Mouse (Mus musculus) hindlimb bud, embryonic 11.5 days (tissue): ENCODE data around the gene Suox.
A peak's percentile ranks its signal among the peaks of the same experiment; 100 is the strongest.
"Not testable (repeated sequence)": the region's sequence is repeated elsewhere in the genome, so short reads cannot be mapped to it uniquely, and the experiment has no call there.

Experiments used
- DNase-seq: peaks from one replicate; pipeline ENCODE4 v3.0.0-alpha.2; 2012; ENCODE audit warnings: low read depth, low spot score; ENCODE audit errors: extremely low spot score

The Suox gene

DNA sequence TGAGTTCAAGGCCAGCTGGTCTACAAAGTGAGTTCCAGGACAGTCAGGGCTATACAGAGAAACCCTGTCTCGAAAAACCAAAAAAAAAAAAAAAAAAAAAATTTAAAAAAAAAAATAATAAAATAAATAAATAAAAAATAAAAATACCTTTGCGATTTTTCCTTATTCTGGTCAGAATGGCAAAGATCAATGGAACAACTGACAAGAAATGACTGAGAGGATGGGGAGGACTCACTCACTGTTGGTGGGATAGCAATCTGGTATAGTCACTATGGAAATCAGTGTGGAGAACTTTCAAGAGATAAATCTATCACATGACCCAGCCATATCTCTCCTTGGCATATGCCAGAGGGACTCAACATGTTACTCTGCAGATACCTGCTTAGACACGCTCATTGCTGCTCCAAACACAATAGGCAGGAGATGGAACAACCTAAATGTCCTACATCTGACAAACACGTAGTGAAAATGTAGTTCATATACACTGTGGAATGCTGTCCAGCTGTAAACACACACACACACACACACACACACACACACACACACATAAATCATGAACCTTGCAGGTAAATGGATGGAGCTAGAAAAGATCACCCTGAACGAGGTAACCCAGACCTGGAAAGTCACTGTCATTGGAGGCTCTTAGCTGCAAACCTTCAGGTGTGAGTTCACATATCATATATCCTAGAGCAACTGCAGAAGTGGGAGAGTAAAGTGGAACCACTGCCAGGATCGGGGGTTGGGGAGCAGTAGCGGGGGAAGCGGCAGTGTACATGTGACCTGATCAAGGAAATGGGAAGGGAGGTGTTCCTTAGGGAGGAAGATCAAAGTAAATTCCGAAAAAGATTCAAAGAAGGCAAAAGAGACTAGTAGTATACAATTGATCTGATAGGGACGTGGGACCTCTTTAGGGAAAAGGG lies 46.2 kb downstream of the Suox start:
- no peak for DNase-seq

DNA sequence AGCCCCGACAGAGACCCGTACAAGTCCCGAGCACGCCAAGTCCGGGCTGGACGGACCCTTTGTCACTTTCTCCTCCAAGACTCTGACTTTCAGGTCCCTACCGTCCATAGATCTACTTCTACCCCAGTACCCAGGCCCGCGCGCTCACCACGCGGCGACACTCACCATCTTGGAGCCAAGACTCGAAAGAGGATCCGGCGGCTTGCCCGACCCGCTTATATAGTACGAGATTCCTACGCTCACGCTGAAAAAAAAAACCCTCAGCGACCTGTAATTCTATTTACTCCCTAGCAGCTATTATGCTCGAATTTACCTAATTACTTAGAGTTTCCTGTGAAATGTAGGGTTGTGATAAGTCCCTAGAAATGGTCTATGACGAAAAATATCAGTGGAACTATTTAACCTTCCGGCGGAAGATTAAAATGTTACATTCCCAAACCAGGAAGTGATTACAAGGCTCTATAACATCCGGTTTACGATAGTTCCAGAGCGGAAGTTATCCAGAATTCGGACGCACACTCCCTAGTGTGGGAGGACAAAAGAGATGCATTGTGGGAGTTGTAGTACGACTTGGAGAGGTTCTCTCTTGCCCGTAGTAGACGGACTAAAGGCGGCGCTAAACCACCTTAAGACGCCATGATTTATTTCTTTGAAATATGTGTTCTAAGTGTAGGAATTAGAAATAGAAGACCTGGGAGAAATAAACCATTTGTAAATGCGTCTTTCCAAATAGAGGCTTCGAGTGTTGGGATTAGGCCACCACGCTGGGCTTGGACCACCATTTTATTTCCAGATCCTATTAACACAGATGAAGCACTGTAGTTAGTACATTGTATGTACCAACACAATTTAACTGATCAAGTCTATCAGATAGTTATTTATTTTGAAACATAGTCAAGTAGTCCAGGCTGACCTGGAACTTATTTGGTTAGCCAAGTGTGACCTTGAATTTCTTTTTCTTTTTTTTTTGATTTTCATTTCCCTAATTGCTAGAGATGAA lies 47.3 kb downstream of the Suox start, which contains the start of gene Rps26:
Gene Rps26 (minus strand): TSS at position 437 of the 1,000 bp plus-strand sequence.
- peak; percentile 100 for DNase-seq

DNA sequence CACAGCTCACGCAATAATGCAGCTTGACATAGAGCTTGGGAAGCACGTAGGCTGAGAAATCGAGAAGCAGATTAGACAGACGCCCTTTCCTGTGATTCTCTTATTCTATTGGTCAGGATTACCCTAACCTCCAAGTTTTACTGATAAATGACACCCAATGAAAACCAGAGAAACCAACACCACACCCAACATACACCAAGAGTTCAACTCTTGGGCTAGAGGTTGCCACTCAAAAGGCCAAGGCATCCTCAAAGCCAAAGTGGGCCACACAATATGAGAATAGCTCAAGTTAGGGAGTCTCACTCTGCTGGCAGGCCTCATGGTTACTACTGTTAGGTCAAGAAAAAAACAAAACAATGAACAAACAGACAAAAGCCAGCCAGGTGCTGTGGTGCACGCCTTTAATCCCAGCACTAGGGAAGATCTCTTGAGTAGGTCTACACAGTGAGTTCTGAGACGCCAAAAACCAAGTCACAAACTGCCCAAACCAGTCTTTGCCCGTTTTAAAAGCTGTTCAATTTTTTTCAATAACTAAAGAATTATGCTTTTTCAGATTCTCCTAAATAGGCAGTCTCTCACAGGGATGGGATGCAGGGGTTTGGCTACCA lies 48.5 kb downstream of the Suox start:
- no peak for DNase-seq

DNA sequence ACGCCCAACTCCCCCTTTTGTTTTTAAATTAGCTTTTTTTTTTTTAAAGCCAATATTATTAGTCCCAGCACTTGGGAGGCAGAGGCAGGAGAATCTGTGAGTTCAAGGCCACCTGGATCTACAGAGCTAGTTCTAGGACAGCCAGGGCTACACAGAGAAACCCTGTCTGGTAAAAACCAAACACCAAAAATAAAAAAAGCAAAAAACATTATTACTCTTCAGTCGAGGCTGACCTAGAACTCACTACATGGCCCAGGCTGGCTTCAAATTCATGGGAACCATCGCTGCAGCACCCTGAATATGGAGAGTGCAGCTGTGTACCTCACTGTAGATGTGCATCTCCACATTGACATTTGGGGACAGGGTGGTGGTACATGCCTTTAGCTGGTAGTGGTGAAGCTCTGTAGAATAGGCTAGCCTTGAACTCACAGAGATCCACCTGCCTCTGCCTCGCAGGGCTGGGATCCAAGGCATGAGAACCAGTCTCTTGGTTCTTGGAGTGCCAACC lies 50.7 kb downstream of the Suox start:
- not testable (repeated sequence) for DNase-seq

DNA sequence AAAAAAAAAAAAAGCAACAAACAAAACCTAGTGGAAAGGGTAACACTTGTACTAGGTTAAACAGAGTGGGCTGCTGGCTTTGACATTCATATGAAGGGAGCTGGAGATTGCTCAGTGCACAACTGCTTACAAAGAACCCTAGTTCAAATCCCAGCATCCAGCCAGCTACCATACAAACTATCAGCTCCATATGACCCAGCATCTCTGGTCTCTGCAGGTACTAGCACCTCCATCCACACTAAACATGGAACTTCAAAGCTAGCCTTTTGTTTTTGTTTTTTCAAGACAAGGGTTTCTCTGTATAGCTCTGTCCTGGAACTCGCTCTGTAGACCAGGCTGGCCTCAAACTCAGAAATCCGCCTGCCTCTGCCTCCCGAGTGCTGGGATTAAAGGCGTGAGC lies 51.2 kb downstream of the Suox start:
- no peak for DNase-seq

DNA sequence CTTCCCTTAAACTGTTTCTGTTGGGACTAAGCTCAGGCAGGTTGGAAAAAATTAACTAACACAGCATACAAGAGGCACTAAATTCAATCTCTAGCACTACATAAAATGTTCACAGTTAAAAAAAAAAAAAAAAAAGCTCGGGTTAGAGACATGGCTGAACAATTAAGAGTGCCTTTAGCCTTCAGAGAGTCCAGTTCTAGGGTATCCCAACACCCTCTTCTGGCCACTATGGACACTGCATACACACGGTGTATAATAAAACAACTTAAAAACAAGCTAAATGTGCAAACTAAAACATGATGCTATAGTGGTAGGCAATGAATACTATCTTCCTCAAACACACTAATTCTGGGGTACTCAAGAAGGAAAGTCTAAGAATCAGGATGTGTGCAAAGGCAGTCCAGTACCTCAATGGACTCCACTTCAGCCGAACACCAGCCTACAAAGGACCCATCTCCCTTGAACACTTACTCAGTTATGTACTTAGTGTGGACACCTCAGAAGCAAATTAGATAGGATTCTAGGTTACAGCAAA lies 51.8 kb downstream of the Suox start:
- DNase-seq = no peak

DNA sequence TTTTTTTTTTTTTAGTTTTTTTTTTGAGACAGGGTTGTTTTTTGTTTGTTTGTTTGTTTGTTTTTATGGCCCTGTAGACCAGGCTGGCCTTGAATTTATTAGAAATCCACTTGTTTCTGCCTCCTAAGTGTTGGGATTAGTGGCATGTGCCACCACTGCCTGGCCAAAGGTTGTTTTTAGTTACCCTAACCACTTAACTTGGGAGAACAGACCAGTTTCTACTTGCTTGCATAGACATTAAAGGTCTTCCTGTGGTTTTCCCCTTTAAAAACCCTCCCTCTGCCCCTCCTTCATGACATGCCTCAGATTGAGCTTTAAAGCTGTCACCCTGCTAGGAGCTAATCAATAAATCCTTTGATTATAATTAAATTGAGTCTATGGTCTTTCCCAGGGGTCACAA lies 53.6 kb downstream of the Suox start:
- no peak for DNase-seq
